Mouse (Mus musculus): ENCODE measurements at regions not wholly inside any gene's neighbourhood (a gene's known extent, or its start where the extent isn't known, plus 50 kb on each side); places are given as distances from the start of the nearest gene placed in this dataset.

DNA sequence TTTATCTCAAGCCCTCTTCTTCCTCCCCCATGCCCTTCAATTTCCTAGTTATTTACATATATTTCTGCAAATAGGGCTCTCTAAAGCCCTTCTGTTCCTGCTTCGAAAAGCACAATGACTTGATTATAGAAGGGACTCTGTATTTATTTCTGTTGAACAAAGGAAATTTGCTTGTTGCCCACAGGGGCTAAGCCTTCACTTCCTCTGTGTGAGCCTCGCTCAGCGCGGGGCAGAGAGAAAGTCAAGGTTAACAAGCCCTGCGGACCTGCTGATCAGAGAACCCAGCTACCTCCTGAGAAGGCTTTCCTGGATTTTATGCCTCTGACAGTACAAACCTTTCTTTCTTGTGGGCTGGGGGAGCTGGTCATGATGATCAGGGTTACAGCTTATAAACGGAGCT, 136.0 kb downstream of the 1500009L16Rik start:
- TF ChIP-seq CTCF (IDR thresholded peaks at IDR 0.05; ENCODE audit: control insufficient read depth, insufficient read depth, low read length) (no peak), POLR2A (IDR thresholded peaks at IDR 0.05; ENCODE audit: borderline replicate concordance, control insufficient read depth, low read depth, low read length) (no peak)

Data from bone marrow, adult 2 months (tissue).